Mouse (Mus musculus): ENCODE data around the gene Coro2a. TPM values are rescaled to one million over a fixed set of nuclear protein-coding genes. Genes with fewer than 3 reads are reported as not detected.
A peak's percentile ranks its signal among the peaks of the same experiment; 100 is the strongest.
"Not testable (repeated sequence)": the region's sequence is repeated elsewhere in the genome, so short reads cannot be mapped to it uniquely, and the experiment has no call there.

The Coro2a gene
- polyA plus RNA-seq, 1 experiment from 2014 or later, result 7.3 TPM

GRCm38 (mm10) chr4:46611181-46611580 lies 9.2 kb upstream of the Coro2a start:
- Histone ChIP-seq H3K27me3 (0 out of 2 replicates have a peak, but pooled peaks cover 10% of the 10 kb centered on the region), H3K4me3 (no peak overlapping the region), H3K4me1 (no peaks in the 10 kb centered on the region), H3K9me3 (no peaks in the 10 kb centered on the region), H3K4me2 (replicated peaks) (no peak overlapping the region), H3K9ac (no peak overlapping the region), H3K27ac (no peak overlapping the region), H3K36me3 (no peaks in the 10 kb centered on the region)
- WGBS, result 0% methylated on average over 4 of the region's 4 CpGs
- no peak; the same call in 1 of the 2 replicates for ATAC-seq (ENCODE audit: insufficient number of reproducible peaks, insufficient read depth, low FRiP score, low TSS enrichment)

GRCm38 (mm10) chr4:46607601-46608000 lies 5.6 kb upstream of the Coro2a start:
- no peaks in the 10 kb centered on the region for H3K36me3 ChIP-seq
- H3K4me2 ChIP-seq (replicated peaks), result no peak overlapping the region
- H3K9ac ChIP-seq, result no peak overlapping the region
- H3K27me3 ChIP-seq, result peaks cover 10% of the 10 kb centered on the region; the same call in 1 of the 2 replicates
- no peak for ATAC-seq (ENCODE audit: insufficient number of reproducible peaks, insufficient read depth, low FRiP score, low TSS enrichment)
- peaks cover 9% of the 10 kb centered on the region; the same call in 1 of the 2 replicates for H3K4me1 ChIP-seq
- H3K9me3 ChIP-seq, result no peaks in the 10 kb centered on the region
- WGBS, result 79% methylated on average over 2 of the region's 3 CpGs
- H3K27ac ChIP-seq, result no peak overlapping the region
- H3K4me3 ChIP-seq, result no peak overlapping the region

GRCm38 (mm10) chr4:46605451-46605850 lies 3.4 kb upstream of the Coro2a start:
- H3K27ac ChIP-seq, result no peak overlapping the region
- WGBS, result 57% methylated on average over 11 of the region's 11 CpGs
- no peak overlapping the region for H3K4me3 ChIP-seq
- H3K9me3 ChIP-seq, result no peaks in the 10 kb centered on the region
- H3K9ac ChIP-seq, result no peak overlapping the region
- H3K27me3 ChIP-seq, result peaks cover 31% of the 10 kb centered on the region
- H3K4me2 ChIP-seq (replicated peaks), result no peak overlapping the region
- H3K4me1 ChIP-seq, result peaks cover 12% of the 10 kb centered on the region; the same call in 1 of the 2 replicates
- ATAC-seq (ENCODE audit: insufficient number of reproducible peaks, insufficient read depth, low FRiP score, low TSS enrichment), result no peak
- no peaks in the 10 kb centered on the region for H3K36me3 ChIP-seq

GRCm38 (mm10) chr4:46602704-46603103 lies 702 bp upstream of the Coro2a start:
- Histone ChIP-seq H3K4me2 (replicated peaks) (no peak overlapping the region), H3K36me3 (no peaks in the 10 kb centered on the region), H3K9ac (no peak overlapping the region), H3K4me3 (no peak overlapping the region), H3K27me3 (peaks cover 46% of the 10 kb centered on the region), H3K27ac (no peak overlapping the region), H3K9me3 (no peaks in the 10 kb centered on the region), H3K4me1 (peaks cover 12% of the 10 kb centered on the region; the same call in 1 of the 2 replicates)
- WGBS, result 65% methylated on average over 7 of the region's 7 CpGs
- no peak for ATAC-seq (ENCODE audit: insufficient number of reproducible peaks, insufficient read depth, low FRiP score, low TSS enrichment)

- peak; percentile 16; the same call in 1 of the 2 replicates for ATAC-seq (ENCODE audit: insufficient number of reproducible peaks, insufficient read depth, low FRiP score, low TSS enrichment)
- H3K9ac ChIP-seq, result peak overlapping the region; percentile 52
- H3K27ac ChIP-seq, result no peak overlapping the region
- peaks cover 12% of the 10 kb centered on the region; the same call in 1 of the 2 replicates for H3K4me1 ChIP-seq
- peak overlapping the region; percentile 54 for H3K4me3 ChIP-seq
- H3K9me3 ChIP-seq, result no peaks in the 10 kb centered on the region
- 1% methylated on average over 50 of the region's 52 CpGs for WGBS
- H3K27me3 ChIP-seq, result peaks cover 53% of the 10 kb centered on the region
- peak overlapping the region; percentile 95 for H3K4me2 ChIP-seq (replicated peaks)
- H3K36me3 ChIP-seq, result no peaks in the 10 kb centered on the region
Measured at GRCm38 (mm10) chr4:46601258-46601843, 651 bp downstream of the Coro2a start.

- Histone ChIP-seq H3K9ac (peak overlapping the region; percentile 52; the same call in 1 of the 2 replicates), H3K27ac (no peak overlapping the region), H3K4me2 (replicated peaks) (peak overlapping the region; percentile 95), H3K4me1 (peaks cover 12% of the 10 kb centered on the region; the same call in 1 of the 2 replicates), H3K9me3 (no peaks in the 10 kb centered on the region), H3K27me3 (peaks cover 53% of the 10 kb centered on the region), H3K4me3 (peak overlapping the region; percentile 54), H3K36me3 (no peaks in the 10 kb centered on the region)
- ATAC-seq (ENCODE audit: insufficient number of reproducible peaks, insufficient read depth, low FRiP score, low TSS enrichment), result no peak
- WGBS, result 37% methylated on average over 20 of the region's 20 CpGs
Measured at GRCm38 (mm10) chr4:46600473-46601257, 1.3 kb downstream of the Coro2a start.

- H3K4me1 ChIP-seq, result peaks cover 11% of the 10 kb centered on the region; the same call in 1 of the 2 replicates
- peaks cover 53% of the 10 kb centered on the region for H3K27me3 ChIP-seq
- H3K9me3 ChIP-seq; ATAC-seq (ENCODE audit: insufficient number of reproducible peaks, insufficient read depth, low FRiP score, low TSS enrichment); H3K9ac ChIP-seq; H3K27ac ChIP-seq; H3K36me3 ChIP-seq; H3K4me2 ChIP-seq (replicated peaks); H3K4me3 ChIP-seq: not testable (repeated sequence)
- WGBS, result 82% methylated on average over 11 of the region's 12 CpGs
Measured at GRCm38 (mm10) chr4:46599609-46600008, 2.4 kb downstream of the Coro2a start.

- Histone ChIP-seq H3K4me3 (no peak overlapping the region), H3K9ac (no peak overlapping the region), H3K27ac (no peak overlapping the region), H3K36me3 (no peaks in the 10 kb centered on the region), H3K27me3 (peaks cover 53% of the 10 kb centered on the region), H3K4me2 (replicated peaks) (no peak overlapping the region), H3K4me1 (peaks cover 5% of the 10 kb centered on the region; the same call in 1 of the 2 replicates), H3K9me3 (no peaks in the 10 kb centered on the region)
- ATAC-seq (ENCODE audit: insufficient number of reproducible peaks, insufficient read depth, low FRiP score, low TSS enrichment), result no peak
- WGBS, result 72% methylated on average over 6 of the region's 6 CpGs
Measured at GRCm38 (mm10) chr4:46598981-46599380, 3.0 kb downstream of the Coro2a start.

GRCm38 (mm10) chr4:46598111-46598510 lies 3.9 kb downstream of the Coro2a start:
- H3K9ac ChIP-seq, result no peak overlapping the region; the same call in 1 of the 2 replicates
- 0 out of 2 replicates have a peak, but pooled peaks cover 3% of the 10 kb centered on the region for H3K4me1 ChIP-seq
- ATAC-seq (ENCODE audit: insufficient number of reproducible peaks, insufficient read depth, low FRiP score, low TSS enrichment), result no peak
- no peaks in the 10 kb centered on the region for H3K9me3 ChIP-seq
- H3K4me3 ChIP-seq, result no peak overlapping the region
- no peak overlapping the region for H3K27ac ChIP-seq
- H3K36me3 ChIP-seq, result no peaks in the 10 kb centered on the region
- WGBS, result 70% methylated on average over 10 of the region's 10 CpGs
- H3K27me3 ChIP-seq, result peaks cover 50% of the 10 kb centered on the region
- H3K4me2 ChIP-seq (replicated peaks), result no peak overlapping the region

GRCm38 (mm10) chr4:46597286-46597961 lies 4.6 kb downstream of the Coro2a start:
- Histone ChIP-seq H3K27ac (no peak overlapping the region), H3K4me3 (no peak overlapping the region), H3K9me3 (no peaks in the 10 kb centered on the region), H3K4me2 (replicated peaks) (no peak overlapping the region), H3K4me1 (0 out of 2 replicates have a peak, but pooled peaks cover 3% of the 10 kb centered on the region), H3K36me3 (no peaks in the 10 kb centered on the region), H3K9ac (no peak overlapping the region), H3K27me3 (peaks cover 45% of the 10 kb centered on the region)
- 64% methylated on average over 11 of the region's 11 CpGs for WGBS
- no peak for ATAC-seq (ENCODE audit: insufficient number of reproducible peaks, insufficient read depth, low FRiP score, low TSS enrichment)

GRCm38 (mm10) chr4:46596398-46596797 lies 5.6 kb downstream of the Coro2a start:
- Histone ChIP-seq H3K27me3 (peaks cover 35% of the 10 kb centered on the region), H3K36me3 (no peaks in the 10 kb centered on the region), H3K27ac (no peak overlapping the region), H3K4me3 (no peak overlapping the region), H3K9me3 (no peaks in the 10 kb centered on the region), H3K4me1 (0 out of 2 replicates have a peak, but pooled peaks cover 2% of the 10 kb centered on the region), H3K4me2 (replicated peaks) (no peak overlapping the region), H3K9ac (no peak overlapping the region)
- 79% methylated on average over 6 of the region's 6 CpGs for WGBS
- ATAC-seq (ENCODE audit: insufficient number of reproducible peaks, insufficient read depth, low FRiP score, low TSS enrichment), result no peak
